Mouse (Mus musculus) cerebellum, adult 2 months (tissue): Measurements from ENCODE around the gene Rem2.

ENCODE experiments used
- CTCF ChIP-seq: fragments of 200-500 bp; IDR thresholded peaks from 2 replicates; pipeline ENCODE4 v1.5.1; 2011; ENCODE audit warnings: low read depth, mild to moderate bottlenecking, control low read depth, low read length, moderate library complexity, borderline replicate concordance; ENCODE audit not compliant: insufficient read depth
- POLR2A ChIP-seq: fragments of 200-500 bp; IDR thresholded peaks from 2 replicates; pipeline ENCODE4 v1.6.1; 2011; ENCODE audit warnings: low read length, control low read depth, borderline replicate concordance; ENCODE audit not compliant: insufficient read depth

GRCm38 (mm10) chr14:54494234-54494633 is 18.3 kb downstream of the Rem2 start:
- TF ChIP-seq POLR2A (no peak), CTCF (peak; percentile 83)
